Mouse (Mus musculus): ENCODE measurements around the gene Ube2t. TPM values are rescaled to one million over a fixed set of nuclear protein-coding genes. Genes with fewer than 3 reads are reported as not detected.

The Ube2t gene
- polyA plus RNA-seq, 1 experiment from 2014 or later = 37.9 TPM

GRCm38 (mm10) chr1:134995954-134996353 is 33.6 kb downstream of the Ube2t start:
- 44% methylated on average over 1 of the region's 1 CpGs for WGBS
- H3K9me3 ChIP-seq = no peaks in the 10 kb centered on the region
- no peak overlapping the region for H3K4me3 ChIP-seq
- no peak for ATAC-seq (ENCODE audit: insufficient number of reproducible peaks, insufficient read depth, low FRiP score, low TSS enrichment, low read depth)
- H3K4me1 ChIP-seq = peaks cover 36% of the 10 kb centered on the region
- no peak overlapping the region for H3K4me2 ChIP-seq
- no peak overlapping the region for H3K27ac ChIP-seq
- no peak overlapping the region for H3K9ac ChIP-seq
- H3K36me3 ChIP-seq = no peaks in the 10 kb centered on the region
- H3K27me3 ChIP-seq = no peaks in the 10 kb centered on the region

GRCm38 (mm10) chr1:134996471-134996870 is 34.1 kb downstream of the Ube2t start:
- H3K9me3 ChIP-seq = no peaks in the 10 kb centered on the region
- H3K36me3 ChIP-seq = no peaks in the 10 kb centered on the region
- H3K4me1 ChIP-seq = peaks cover 39% of the 10 kb centered on the region
- ATAC-seq (ENCODE audit: insufficient number of reproducible peaks, insufficient read depth, low FRiP score, low TSS enrichment, low read depth) = no peak
- H3K27ac ChIP-seq = no peak overlapping the region
- H3K27me3 ChIP-seq = no peaks in the 10 kb centered on the region
- WGBS = 91% methylated on average over 7 of the region's 7 CpGs
- no peak overlapping the region for H3K4me3 ChIP-seq
- no peak overlapping the region for H3K9ac ChIP-seq
- no peak overlapping the region for H3K4me2 ChIP-seq

GRCm38 (mm10) chr1:134997568-134997967 is 35.2 kb downstream of the Ube2t start:
- peaks cover 30% of the 10 kb centered on the region for H3K4me1 ChIP-seq
- no peaks in the 10 kb centered on the region for H3K36me3 ChIP-seq
- no peak overlapping the region for H3K27ac ChIP-seq
- no peak overlapping the region for H3K4me3 ChIP-seq
- H3K27me3 ChIP-seq = no peaks in the 10 kb centered on the region
- no peak overlapping the region for H3K4me2 ChIP-seq
- ATAC-seq (ENCODE audit: insufficient number of reproducible peaks, insufficient read depth, low FRiP score, low TSS enrichment, low read depth) = no peak
- H3K9ac ChIP-seq = no peak overlapping the region
- 72% methylated on average over 5 of the region's 5 CpGs for WGBS
- H3K9me3 ChIP-seq = no peaks in the 10 kb centered on the region

GRCm38 (mm10) chr1:134998231-134998630 is 35.9 kb downstream of the Ube2t start:
- no peaks in the 10 kb centered on the region for H3K9me3 ChIP-seq
- H3K27ac ChIP-seq = no peak overlapping the region
- no peak overlapping the region for H3K9ac ChIP-seq
- H3K4me2 ChIP-seq = no peak overlapping the region
- H3K4me1 ChIP-seq = peaks cover 33% of the 10 kb centered on the region
- H3K36me3 ChIP-seq = no peaks in the 10 kb centered on the region
- 61% methylated on average over 8 of the region's 8 CpGs for WGBS
- H3K27me3 ChIP-seq = no peaks in the 10 kb centered on the region
- no peak overlapping the region for H3K4me3 ChIP-seq
- no peak for ATAC-seq (ENCODE audit: insufficient number of reproducible peaks, insufficient read depth, low FRiP score, low TSS enrichment, low read depth)

GRCm38 (mm10) chr1:135000527-135000926 is 38.2 kb downstream of the Ube2t start:
- WGBS = 84% methylated on average over 9 of the region's 9 CpGs
- Histone ChIP-seq H3K9me3 (no peaks in the 10 kb centered on the region), H3K36me3 (no peaks in the 10 kb centered on the region), H3K9ac (no peak overlapping the region), H3K4me2 (no peak overlapping the region), H3K27me3 (no peaks in the 10 kb centered on the region), H3K4me3 (no peak overlapping the region), H3K4me1 (peaks cover 33% of the 10 kb centered on the region), H3K27ac (no peak overlapping the region)
- no peak for ATAC-seq (ENCODE audit: insufficient number of reproducible peaks, insufficient read depth, low FRiP score, low TSS enrichment, low read depth)

GRCm38 (mm10) chr1:135003346-135003745 is 41.0 kb downstream of the Ube2t start:
- 55% methylated on average over 4 of the region's 4 CpGs for WGBS
- no peaks in the 10 kb centered on the region for H3K9me3 ChIP-seq
- H3K36me3 ChIP-seq = no peaks in the 10 kb centered on the region
- H3K27ac ChIP-seq = no peak overlapping the region
- H3K4me3 ChIP-seq = no peak overlapping the region
- H3K4me2 ChIP-seq = no peak overlapping the region
- peaks cover 15% of the 10 kb centered on the region for H3K4me1 ChIP-seq
- no peak for ATAC-seq (ENCODE audit: insufficient number of reproducible peaks, insufficient read depth, low FRiP score, low TSS enrichment, low read depth)
- H3K27me3 ChIP-seq = no peaks in the 10 kb centered on the region
- H3K9ac ChIP-seq = no peak overlapping the region

GRCm38 (mm10) chr1:135005696-135006095 is 43.3 kb downstream of the Ube2t start:
- H3K9ac ChIP-seq = no peak overlapping the region
- H3K27me3 ChIP-seq = no peaks in the 10 kb centered on the region
- no peak for ATAC-seq (ENCODE audit: insufficient number of reproducible peaks, insufficient read depth, low FRiP score, low TSS enrichment, low read depth)
- no peaks in the 10 kb centered on the region for H3K36me3 ChIP-seq
- H3K9me3 ChIP-seq = no peaks in the 10 kb centered on the region
- no peak overlapping the region for H3K4me3 ChIP-seq
- H3K27ac ChIP-seq = no peak overlapping the region
- no peak overlapping the region for H3K4me2 ChIP-seq
- WGBS = 50% methylated on average over 7 of the region's 7 CpGs
- H3K4me1 ChIP-seq = peaks cover 12% of the 10 kb centered on the region; the same call in 1 of the 2 replicates

- WGBS = 81% methylated on average over 3 of the region's 3 CpGs
- H3K4me1 ChIP-seq = peaks cover under 1% of the 10 kb centered on the region; the same call in 1 of the 2 replicates
- H3K9ac ChIP-seq = no peak overlapping the region
- no peaks in the 10 kb centered on the region for H3K9me3 ChIP-seq
- no peaks in the 10 kb centered on the region for H3K27me3 ChIP-seq
- no peak for ATAC-seq (ENCODE audit: insufficient number of reproducible peaks, insufficient read depth, low FRiP score, low TSS enrichment, low read depth)
- H3K27ac ChIP-seq = no peak overlapping the region
- H3K4me2 ChIP-seq = no peak overlapping the region
- H3K36me3 ChIP-seq = no peaks in the 10 kb centered on the region
- H3K4me3 ChIP-seq = no peak overlapping the region
Observed at GRCm38 (mm10) chr1:135009833-135010232, 47.5 kb downstream of the Ube2t start.

GRCm38 (mm10) chr1:135011912-135012311 is 49.5 kb downstream of the Ube2t start:
- no peak overlapping the region for H3K27ac ChIP-seq
- no peak for ATAC-seq (ENCODE audit: insufficient number of reproducible peaks, insufficient read depth, low FRiP score, low TSS enrichment, low read depth)
- no peaks in the 10 kb centered on the region for H3K9me3 ChIP-seq
- H3K36me3 ChIP-seq = no peaks in the 10 kb centered on the region
- no peak overlapping the region for H3K4me2 ChIP-seq
- no peak overlapping the region for H3K9ac ChIP-seq
- 83% methylated on average over 5 of the region's 5 CpGs for WGBS
- no peaks in the 10 kb centered on the region for H3K27me3 ChIP-seq
- H3K4me1 ChIP-seq = peaks cover 4% of the 10 kb centered on the region; the same call in 1 of the 2 replicates
- H3K4me3 ChIP-seq = no peak overlapping the region

GRCm38 (mm10) chr1:135012472-135012871 is 50.1 kb downstream of the Ube2t start:
- WGBS = 75% methylated on average over 9 of the region's 9 CpGs
- Histone ChIP-seq H3K27ac (no peak overlapping the region), H3K36me3 (no peaks in the 10 kb centered on the region), H3K4me1 (peaks cover 4% of the 10 kb centered on the region), H3K9me3 (no peaks in the 10 kb centered on the region), H3K4me3 (no peak overlapping the region), H3K9ac (no peak overlapping the region), H3K27me3 (no peaks in the 10 kb centered on the region), H3K4me2 (no peak overlapping the region)
- ATAC-seq (ENCODE audit: insufficient number of reproducible peaks, insufficient read depth, low FRiP score, low TSS enrichment, low read depth) = no peak

GRCm38 (mm10) chr1:135014921-135015445 is 52.6 kb downstream of the Ube2t start:
- Histone ChIP-seq H3K4me3 (no peak overlapping the region), H3K27me3 (no peaks in the 10 kb centered on the region), H3K4me2 (no peak overlapping the region), H3K9ac (no peak overlapping the region), H3K4me1 (peaks cover 25% of the 10 kb centered on the region), H3K9me3 (no peaks in the 10 kb centered on the region), H3K27ac (no peak overlapping the region), H3K36me3 (no peaks in the 10 kb centered on the region)
- ATAC-seq (ENCODE audit: insufficient number of reproducible peaks, insufficient read depth, low FRiP score, low TSS enrichment, low read depth) = no peak
- 31% methylated on average over 10 of the region's 10 CpGs for WGBS

- Histone ChIP-seq H3K4me3 (no peak overlapping the region), H3K4me1 (peaks cover 46% of the 10 kb centered on the region), H3K4me2 (no peak overlapping the region), H3K36me3 (no peaks in the 10 kb centered on the region), H3K27ac (no peak overlapping the region), H3K9ac (no peak overlapping the region), H3K27me3 (no peaks in the 10 kb centered on the region), H3K9me3 (no peaks in the 10 kb centered on the region)
- 77% methylated on average over 10 of the region's 10 CpGs for WGBS
- no peak for ATAC-seq (ENCODE audit: insufficient number of reproducible peaks, insufficient read depth, low FRiP score, low TSS enrichment, low read depth)
Observed at GRCm38 (mm10) chr1:135016907-135017655, 54.7 kb downstream of the Ube2t start.

All from embryonic facial prominence, embryonic 13.5 days (tissue).